Mouse (Mus musculus): ENCODE measurements around the gene Psma6.

GRCm38 (mm10) chr12:55432920-55433284 is 48.9 kb downstream of the Psma6 start:
- TF ChIP-seq CTCF (IDR thresholded peaks at IDR 0.05; ENCODE audit: control insufficient read depth, insufficient read depth, low read length) (no peak), POLR2A (IDR thresholded peaks at IDR 0.05; ENCODE audit: borderline replicate concordance, control insufficient read depth, low read depth, low read length) (no peak)
